Mouse (Mus musculus) thymus, postnatal 0 days (tissue): ENCODE data around the gene Arhgef3. TPM values are rescaled to one million over a fixed set of nuclear protein-coding genes. Genes with fewer than 3 reads are reported as not detected.

Experiments
- DNase-seq: peaks from one replicate; pipeline ENCODE4 v3.0.0-alpha.2; 2015; ENCODE audit warnings: low spot score
- polyA plus RNA-seq: library from polyadenylated mRNA; unstranded; fragments of >200 nt; fragmentation: Nextera tagmentation; extraction: Ambion mirVana; gene quantifications from 2 replicates; pipeline ENCODE4 v1.2.1, GENCODE M21; 2015

Gene Arhgef3
- polyA plus RNA-seq, 1 experiment from 2014 or later: 24.1 TPM

- DNase-seq: peak; percentile 52
Observed at GRCm38 (mm10) chr14:27341486-27341885, 226.8 kb downstream of the Arhgef3 start.

GRCm38 (mm10) chr14:27342451-27342850, 227.8 kb downstream of the Arhgef3 start:
- no peak for DNase-seq

DNA sequence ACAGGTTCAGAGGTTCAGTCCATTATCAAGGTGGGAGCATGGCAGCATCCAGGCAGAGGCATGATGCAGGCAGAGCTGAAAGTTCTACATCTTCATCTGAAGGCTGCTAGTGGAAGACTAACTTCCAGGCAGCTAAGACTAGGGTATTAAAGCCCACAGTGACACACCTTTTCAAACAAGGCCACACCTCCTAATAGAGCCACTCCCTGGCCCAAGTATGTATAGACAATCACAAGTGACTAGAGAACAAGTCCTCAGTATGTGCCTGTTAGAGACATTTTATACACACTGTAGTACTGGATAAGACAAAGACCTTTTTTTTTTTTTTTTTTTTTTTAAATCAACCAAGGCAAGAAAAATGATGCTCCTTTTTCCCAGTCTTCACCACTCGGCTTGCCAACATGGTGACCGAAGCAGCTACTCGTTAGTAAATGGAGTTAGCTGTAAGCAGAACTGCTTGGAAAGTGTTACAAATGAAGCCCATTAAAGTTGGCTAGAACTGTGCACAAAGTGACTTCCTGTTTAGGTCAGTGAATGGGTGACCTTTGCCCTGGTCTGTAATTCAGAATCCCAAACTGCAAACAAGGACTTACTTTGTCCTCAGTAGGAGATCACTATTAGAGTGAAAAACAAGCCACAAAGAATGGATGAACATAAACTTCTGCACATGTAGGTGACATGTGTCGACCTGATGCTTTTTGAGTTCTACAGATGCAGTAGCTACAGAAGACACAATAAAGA, 229.7 kb downstream of the Arhgef3 start:
- DNase-seq: no peak

DNA sequence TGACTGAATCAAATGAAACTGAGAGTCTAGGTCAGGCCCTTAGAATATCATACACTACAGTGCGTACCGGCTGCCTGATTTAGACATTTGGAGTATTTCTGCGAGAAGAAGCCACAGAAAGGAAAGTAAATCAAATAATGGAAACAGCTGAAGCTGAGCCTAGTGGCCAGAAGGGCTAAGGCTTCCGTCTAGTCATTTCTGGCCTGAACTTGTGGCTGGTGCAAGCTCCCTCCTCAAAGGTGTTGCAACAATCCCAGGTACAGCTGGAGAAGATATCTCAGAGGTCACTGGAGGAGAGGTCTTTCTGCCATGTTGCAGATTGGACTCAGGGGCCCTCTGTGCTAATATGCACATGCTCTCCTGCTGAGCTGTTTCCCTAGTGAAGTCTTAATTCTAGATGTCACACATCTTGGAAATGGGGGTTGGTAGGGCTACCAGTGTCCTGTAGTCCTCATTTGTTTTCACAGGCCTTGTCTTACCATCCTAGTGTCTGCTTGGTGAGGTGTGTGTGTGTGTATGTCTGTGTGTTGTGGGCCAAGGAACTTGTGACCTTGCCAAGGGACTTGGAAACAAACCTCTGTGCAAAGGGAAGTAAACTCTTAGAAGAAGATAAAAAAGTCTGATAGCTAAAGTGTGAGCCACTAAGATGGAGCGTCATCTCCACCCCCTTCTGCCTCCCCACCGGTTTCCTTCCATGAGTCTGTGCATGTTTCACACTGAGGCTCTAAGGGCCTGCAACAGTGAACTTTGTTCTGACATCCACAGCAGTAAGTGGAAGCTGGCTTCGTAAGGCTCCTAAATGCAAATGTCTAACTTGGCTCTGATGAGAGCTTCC, 230.6 kb downstream of the Arhgef3 start:
- DNase-seq: peak; percentile 17

- no peak for DNase-seq
Observed at GRCm38 (mm10) chr14:27347224-27347623, 232.5 kb downstream of the Arhgef3 start.

DNA sequence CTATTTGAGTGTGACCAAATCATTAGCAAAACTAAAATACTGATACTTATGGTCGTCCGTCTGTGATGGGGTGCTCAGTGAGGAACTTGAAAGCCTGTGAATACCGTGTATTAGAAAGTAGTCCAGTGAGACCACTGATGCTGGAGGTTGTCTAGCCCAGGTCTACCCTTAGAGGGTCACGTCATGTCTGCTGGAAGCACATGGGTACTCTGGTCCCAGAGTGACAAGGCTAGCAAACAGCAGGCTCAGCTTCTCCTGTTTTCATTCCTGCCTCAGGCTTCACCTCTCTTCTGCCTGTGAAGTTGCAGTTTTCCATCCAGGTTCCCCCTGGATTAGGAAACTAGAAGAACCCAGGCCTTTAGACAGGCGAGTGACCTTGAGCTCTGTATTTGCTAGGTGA, 233.0 kb downstream of the Arhgef3 start:
- DNase-seq: no peak

- no peak for DNase-seq
Observed at GRCm38 (mm10) chr14:27348088-27348487, 233.4 kb downstream of the Arhgef3 start.

DNA sequence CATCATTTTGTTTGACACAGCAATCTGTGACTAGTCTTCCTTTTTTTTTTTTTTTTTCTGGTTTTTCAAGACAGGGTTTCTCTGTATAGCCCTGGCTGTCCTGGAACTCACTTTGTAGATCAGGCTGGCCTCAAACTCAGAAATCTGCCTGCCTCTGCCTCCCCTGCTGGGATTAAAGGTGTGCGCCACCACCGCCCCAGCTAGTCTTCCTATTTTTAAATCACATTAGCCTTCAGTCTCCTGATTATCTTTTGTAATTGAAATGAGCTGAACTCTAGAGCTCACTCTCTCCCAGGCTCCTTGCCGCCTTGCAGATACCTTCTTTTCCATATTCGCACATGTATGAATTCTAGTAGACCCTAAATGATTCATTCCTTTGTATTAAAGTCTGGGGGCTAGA, 234.0 kb downstream of the Arhgef3 start:
- DNase-seq: no peak

- DNase-seq: no peak
Observed at GRCm38 (mm10) chr14:27349120-27349519, 234.4 kb downstream of the Arhgef3 start.

DNA sequence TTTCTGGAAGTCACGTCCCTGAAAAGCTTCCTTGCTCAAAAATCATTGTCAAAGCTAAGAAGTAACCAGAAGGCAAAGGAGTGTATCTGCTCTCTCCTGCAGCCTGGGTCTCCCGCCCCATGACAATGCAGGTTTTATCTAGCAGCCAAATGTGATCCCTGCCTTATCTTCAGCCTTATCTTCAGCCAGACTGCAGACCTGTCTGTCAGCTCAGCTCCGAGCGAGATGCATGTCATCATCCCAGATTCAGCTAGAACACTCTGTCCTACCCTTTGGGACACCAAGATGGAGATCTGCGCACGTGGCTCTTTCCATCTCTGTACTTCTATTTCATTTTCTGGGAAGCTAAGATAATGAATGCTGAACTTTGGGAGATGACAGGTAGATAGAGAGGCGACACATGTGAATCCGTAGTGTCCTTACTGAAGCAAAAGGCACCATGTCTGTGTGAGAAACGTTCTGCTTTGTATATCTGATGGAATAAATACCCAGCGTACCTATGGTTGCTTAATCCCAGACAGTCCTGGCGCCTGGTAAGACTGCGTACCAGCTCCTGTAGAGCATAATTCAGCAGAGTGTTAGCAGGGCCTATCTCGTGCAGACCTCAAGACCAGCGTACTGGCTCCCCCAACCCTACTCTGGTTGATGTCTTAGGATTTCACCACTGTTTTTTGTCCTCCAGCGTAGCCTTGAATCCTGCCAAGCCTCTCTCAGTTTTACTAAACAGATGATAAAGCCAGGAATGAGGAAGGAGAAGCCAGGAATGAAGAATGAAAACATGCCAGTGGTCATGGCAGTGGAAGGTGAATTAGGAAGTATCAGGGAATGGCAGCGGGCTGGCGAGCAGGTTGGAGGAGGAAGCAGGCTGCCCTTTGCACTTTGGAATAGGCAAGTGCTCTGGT, 235.4 kb downstream of the Arhgef3 start:
- DNase-seq: no peak

DNA sequence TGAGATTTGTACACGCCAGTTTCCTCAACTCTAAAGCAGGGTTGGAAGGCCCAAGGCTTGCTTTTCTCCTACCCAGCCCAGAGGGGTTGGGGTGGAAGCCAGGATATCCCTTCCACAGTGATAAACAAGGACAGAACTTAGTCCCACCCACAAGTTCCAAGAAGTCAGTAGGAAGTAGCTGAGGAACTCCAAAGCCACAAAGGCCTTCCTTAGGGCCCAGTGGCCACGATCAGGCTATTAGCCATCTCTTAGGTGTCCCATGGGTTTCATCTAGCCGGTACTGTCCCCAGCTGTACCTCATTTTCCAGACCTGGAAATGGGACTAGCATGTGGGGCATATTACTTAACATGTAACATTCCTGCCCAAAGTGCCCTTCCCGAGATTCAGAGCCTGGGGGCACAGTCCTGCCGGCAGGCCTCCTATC, 236.4 kb downstream of the Arhgef3 start:
- no peak for DNase-seq

DNA sequence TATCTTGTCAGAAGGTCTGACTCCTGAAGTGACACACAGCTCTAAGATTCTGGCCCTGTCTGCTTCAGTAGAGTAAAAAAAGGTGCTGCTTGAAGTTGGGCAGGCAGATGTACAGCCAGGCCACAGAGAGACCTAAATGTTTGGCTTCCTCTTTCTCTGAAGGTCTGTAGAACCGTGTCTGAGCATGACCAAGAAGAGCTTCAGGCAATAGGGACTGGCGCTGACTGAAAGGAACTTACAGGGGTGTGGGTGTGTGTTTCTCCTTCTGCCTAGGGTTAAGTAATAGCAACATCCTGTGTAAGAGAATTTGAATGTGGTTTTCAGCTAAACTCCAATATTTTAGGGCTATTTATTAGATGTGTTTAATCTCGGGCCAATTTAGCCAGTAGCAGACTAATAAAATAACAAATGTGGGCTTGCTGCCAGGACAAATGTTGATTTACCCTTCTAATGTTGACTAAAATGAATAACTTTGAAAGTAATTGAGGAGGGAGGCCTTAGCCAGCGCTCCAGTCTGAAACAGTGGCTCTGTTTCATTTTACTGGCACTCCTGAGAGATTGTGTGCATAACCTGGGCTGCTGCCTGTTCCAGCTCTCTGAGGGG, 236.9 kb downstream of the Arhgef3 start:
- peak; percentile 45 for DNase-seq

DNA sequence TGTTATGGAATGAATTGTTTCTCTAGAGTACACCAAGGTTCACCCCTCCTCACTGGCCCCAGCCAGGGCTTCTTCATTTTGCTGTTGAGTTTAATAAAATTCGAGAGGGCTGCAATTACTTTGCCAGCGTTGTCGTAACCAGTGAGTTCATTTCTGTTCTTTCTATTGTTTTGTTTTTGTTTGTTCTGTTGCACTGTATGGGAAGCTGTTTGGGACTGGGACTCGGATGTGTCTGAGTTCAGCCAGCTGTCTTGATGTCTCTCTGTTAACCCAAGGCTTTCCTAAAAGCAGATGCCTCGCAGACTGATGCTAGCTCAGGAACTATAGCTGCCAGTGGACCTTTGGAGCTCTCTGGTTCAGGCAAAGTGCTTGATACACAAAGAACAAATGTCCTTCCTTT, 237.8 kb downstream of the Arhgef3 start:
- no peak for DNase-seq

DNA sequence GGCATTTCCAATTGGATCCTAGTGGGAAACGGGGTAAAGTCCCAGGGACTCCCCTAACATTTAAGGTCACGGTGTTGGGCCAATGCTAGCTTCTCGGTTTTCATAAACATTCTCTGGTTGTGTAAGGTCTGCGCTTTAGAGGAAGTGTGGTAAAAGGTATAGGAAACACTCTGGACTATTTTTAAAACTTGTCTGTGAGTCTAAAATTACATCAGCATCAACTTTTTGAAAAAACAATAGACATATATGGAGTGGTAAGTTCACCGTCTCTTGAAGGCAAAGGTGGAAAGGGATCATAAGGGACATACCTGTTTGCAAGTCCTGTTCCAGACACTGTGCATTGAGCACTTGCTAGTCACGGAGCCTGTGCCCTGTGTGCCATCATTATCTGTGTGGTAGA, 240.5 kb downstream of the Arhgef3 start:
- no peak for DNase-seq

DNA sequence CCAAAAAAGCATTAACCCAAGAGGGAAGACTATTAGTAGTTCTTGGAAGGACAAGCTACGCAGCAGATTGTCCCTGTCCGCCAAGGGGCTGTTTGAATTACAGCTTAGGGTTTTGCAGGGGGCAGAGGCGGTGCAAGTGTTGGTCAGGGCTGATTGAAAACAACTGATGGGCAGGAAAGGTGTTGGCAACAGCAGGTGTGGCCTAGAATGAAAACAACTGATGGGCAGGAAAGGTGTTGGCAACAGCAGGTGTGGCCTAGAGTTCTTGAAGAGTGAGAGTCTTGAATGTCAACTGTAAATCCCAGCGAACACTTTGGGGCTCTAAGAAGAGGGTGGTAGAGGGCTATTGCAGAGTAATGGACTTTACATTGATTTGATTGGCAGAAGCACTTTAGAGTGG, 241.2 kb downstream of the Arhgef3 start:
- DNase-seq: no peak

- DNase-seq: no peak
Observed at GRCm38 (mm10) chr14:27357139-27357538, 242.4 kb downstream of the Arhgef3 start.

DNA sequence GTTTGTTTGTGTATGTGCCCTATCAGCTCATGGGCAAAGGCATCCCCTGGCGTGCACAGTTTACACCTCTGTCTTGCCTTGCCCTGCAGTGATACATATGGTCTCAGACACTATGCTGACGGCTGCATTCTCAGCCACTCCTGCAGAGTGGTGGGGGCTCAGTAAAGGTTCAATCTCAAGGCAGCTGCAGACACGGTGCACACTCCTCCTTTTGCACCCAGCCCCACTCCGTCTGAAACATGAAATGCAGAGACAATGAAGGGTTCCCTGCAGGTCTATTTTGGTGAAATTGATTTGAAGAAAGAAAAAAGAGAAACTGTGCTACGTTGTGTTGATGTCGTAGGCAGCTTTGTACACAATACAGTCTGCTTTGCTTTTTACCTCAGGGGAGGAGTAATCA, 243.5 kb downstream of the Arhgef3 start:
- DNase-seq: no peak

DNA sequence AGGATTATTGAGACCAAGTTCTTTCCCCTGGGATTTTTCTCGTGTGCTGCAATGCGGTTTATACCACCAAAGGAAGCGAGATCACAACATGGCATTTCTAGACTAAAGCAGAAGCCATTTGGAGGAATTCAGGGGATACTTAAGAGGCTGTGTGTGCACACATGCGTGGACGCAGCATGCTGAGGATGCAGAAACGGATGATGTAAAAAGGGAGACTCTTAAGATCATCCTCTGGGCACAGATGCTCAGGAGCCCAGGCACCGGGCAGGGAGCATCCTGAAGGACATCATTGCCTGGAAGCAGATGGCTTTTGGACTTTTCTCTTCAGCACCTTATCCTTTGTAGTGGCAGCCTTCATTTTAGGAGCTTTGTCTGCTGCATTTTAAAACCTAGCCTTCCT, 246.2 kb downstream of the Arhgef3 start:
- no peak for DNase-seq

GRCm38 (mm10) chr14:27361514-27361913, 246.8 kb downstream of the Arhgef3 start:
- no peak for DNase-seq

DNA sequence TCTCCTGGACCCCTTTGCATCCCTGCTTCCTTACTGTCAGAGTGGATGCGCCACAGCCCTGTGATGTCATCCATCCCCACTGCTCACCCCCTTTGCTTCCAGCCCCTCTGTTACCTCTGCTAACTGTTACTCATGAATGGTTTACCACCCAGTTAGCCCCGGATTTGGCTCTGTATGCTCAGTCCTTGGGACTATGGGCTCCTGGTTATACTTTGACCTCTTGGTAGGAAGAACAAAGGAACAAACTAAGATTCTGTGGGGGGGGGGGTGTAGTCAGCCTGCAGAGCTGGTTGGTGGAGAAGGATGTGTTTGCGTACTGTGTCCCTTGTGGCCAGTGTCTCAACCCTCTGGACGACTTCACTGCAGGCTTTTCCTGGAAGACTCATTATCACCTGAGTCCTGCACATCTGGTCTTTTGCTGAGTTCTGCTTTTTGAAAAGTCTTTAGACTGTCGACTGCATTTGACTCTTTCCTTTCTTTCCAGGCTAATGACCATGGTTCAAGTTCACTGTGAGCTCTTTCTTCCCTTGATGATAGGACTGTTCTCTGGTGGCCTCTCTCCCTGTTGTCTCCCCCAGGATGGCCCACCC, 250.1 kb downstream of the Arhgef3 start:
- no peak for DNase-seq
